Mouse (Mus musculus) midbrain, embryonic 10.5 days (tissue): Measurements from ENCODE around the gene Plekhm3. TPM values are rescaled to one million over a fixed set of nuclear protein-coding genes. Genes with fewer than 3 reads are reported as not detected.
A peak's percentile ranks its signal among the peaks of the same experiment; 100 is the strongest.

ENCODE experiments used
- DNase-seq: peaks from one replicate; pipeline ENCODE4 v3.0.0-alpha.2; 2017; ENCODE audit warnings: low spot score
- H3K27ac ChIP-seq: fragments of 300-500 bp; sonication (generic); replicated peaks from 2 replicates; pipeline ENCODE4 v1.5.1; 2016; ENCODE audit warnings: mild to moderate bottlenecking
- H3K27me3 ChIP-seq: fragments of 300-500 bp; sonication (generic); 2 replicates; pipeline ENCODE4 v1.6.1; 2016; ENCODE audit warnings: low read depth, mild to moderate bottlenecking; ENCODE audit not compliant: poor library complexity, severe bottlenecking
- H3K36me3 ChIP-seq: fragments of 300-500 bp; sonication (generic); 2 replicates; pipeline ENCODE4 v1.6.1; 2016; ENCODE audit warnings: mild to moderate bottlenecking, moderate library complexity
- H3K4me1 ChIP-seq: fragments of 300-500 bp; sonication (generic); 2 replicates; pipeline ENCODE4 v1.6.1; 2016
- H3K4me3 ChIP-seq: fragments of 300-500 bp; sonication (generic); 2 replicates; pipeline ENCODE4 v1.5.1; 2016; ENCODE audit warnings: mild to moderate bottlenecking, moderate library complexity
- H3K9me3 ChIP-seq: fragments of 300-500 bp; sonication (generic); replicated peaks from 2 replicates; pipeline ENCODE4 v1.6.1; 2016; ENCODE audit warnings: mild to moderate bottlenecking
- WGBS: fragments of 180-500 bp; shearing (Covaris S2); methylation state at CpG from one replicate; pipeline ENCODE4 v1.1.7; 2016; 5-methylcytosine and 5-hydroxymethylcytosine counted together
- polyA plus RNA-seq: library from polyadenylated mRNA; unstranded; fragments of >200 nt; fragmentation: Nextera tagmentation; extraction: Ambion mirVana; gene quantifications from 2 replicates; pipeline ENCODE4 v1.2.1, GENCODE M21; 2016

The Plekhm3 gene
- polyA plus RNA-seq, 1 experiment from 2014 or later: 7.6 TPM

DNA sequence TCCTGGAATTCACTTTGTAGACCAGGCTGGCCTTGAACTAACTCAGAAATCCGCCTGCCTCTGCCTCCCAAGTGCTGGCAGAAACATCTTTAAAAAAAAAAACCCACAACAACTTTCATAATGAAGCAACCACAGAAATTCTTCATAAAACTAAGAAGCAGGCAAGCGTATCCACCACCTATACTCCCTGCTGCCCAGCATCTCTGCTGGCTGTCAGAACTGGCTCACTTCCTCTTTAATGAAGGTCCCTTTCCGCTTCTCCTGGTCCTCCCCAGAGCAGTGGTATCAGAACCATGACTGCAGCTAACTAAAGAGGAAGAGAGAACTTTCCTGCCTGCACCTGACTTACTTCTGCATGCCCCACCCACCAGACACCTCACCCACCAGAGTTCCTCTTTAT, 31.0 kb downstream of the Plekhm3 start:
- 87% methylated on average over 3 of the region's 3 CpGs for WGBS
- Histone ChIP-seq H3K27me3 (peaks cover 3% of the 10 kb centered on the region; the same call in 1 of the 2 replicates), H3K4me3 (no peak overlapping the region), H3K9me3 (no peaks in the 10 kb centered on the region), H3K27ac (no peak overlapping the region), H3K4me1 (no peaks in the 10 kb centered on the region), H3K36me3 (peaks cover 13% of the 10 kb centered on the region)
- DNase-seq: no peak

DNA sequence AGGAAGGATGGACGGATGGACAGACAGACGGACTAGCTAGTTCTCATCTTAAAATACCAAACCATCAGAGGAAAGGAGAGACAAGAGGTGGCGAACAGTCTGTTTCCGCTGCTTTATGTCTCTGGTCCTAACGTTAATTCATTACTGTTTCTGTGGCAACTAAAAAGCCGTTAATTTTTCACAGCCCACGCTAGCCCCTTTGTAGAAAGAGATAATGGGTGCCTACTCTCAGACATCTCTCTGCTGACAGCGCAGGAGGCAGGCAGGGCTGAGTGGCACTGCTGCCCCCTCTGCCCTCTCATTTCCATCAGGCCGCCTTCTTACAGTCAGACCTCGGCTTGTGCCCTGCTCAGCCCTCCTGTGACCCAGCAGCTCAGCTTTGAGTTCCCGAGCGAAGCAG, 32.3 kb downstream of the Plekhm3 start:
- peaks cover 14% of the 10 kb centered on the region for H3K27me3 ChIP-seq
- no peak overlapping the region; the same call in 1 of the 2 replicates for H3K27ac ChIP-seq
- no peak overlapping the region for H3K4me3 ChIP-seq
- WGBS: 84% methylated on average over 12 of the region's 12 CpGs
- no peaks in the 10 kb centered on the region for H3K9me3 ChIP-seq
- DNase-seq: no peak
- H3K4me1 ChIP-seq: no peaks in the 10 kb centered on the region
- peaks cover 13% of the 10 kb centered on the region for H3K36me3 ChIP-seq

DNA sequence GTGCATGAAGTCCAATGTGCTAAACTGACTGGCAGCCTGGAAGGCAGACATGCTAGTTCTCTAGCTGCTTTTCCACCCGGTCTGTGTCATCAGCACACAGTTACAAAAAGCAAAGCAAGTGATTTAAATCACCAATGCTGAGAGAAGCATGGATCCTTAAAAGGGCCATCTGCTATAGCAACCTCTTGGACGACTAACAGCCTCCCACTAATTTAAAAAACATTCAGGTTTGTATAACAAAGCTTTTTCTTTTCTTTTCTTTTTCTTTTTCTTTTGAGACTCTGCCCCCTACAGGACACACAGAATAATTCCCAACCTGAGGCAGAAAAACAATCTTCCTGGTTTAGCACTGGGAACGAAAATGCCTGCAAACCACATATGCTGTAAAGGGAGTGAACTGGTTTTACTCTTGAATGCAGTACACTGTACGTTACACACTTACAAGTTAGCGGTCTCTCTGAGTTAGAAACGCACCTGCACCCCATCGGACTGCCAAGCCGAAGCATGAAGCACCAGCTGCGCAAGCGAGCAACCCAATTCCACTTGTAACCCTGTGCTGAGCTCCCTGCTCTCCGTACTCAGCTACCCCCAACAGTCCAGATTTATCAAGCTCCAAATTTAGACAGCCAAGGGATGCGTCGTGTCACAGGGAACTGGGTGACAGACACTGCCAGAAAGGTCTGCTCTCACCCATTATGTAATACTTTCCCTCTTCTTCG, 37.7 kb downstream of the Plekhm3 start:
- no peak overlapping the region for H3K4me3 ChIP-seq
- no peak for DNase-seq
- WGBS: 51% methylated on average over 14 of the region's 14 CpGs
- H3K4me1 ChIP-seq: peaks cover 23% of the 10 kb centered on the region
- peaks cover 13% of the 10 kb centered on the region for H3K36me3 ChIP-seq
- H3K27me3 ChIP-seq: peaks cover 65% of the 10 kb centered on the region
- H3K27ac ChIP-seq: no peak overlapping the region
- no peaks in the 10 kb centered on the region for H3K9me3 ChIP-seq

DNA sequence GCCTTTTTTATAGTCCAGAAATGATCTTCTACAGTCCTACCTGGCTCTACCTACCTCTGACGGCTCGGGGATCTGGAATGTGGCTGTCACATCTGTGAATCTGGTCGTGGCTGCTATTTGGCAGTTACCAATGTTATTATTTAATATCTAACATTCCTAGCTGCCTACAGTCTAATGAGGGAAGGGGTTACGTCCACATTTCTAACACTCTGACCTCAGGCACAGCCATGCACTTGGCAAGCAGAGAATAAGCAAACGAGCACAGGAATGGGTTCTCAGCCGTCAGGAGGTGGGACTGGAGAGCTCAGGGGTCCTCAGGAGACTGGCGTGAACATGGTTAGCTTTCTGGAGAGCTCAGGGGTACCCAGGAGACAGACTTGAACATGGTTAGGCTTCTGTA, 38.7 kb downstream of the Plekhm3 start:
- H3K4me3 ChIP-seq: no peak overlapping the region
- peaks cover 73% of the 10 kb centered on the region for H3K27me3 ChIP-seq
- peaks cover 23% of the 10 kb centered on the region for H3K4me1 ChIP-seq
- H3K36me3 ChIP-seq: peaks cover 13% of the 10 kb centered on the region
- no peak for DNase-seq
- H3K27ac ChIP-seq: no peak overlapping the region
- 73% methylated on average over 7 of the region's 7 CpGs for WGBS
- H3K9me3 ChIP-seq: no peaks in the 10 kb centered on the region

DNA sequence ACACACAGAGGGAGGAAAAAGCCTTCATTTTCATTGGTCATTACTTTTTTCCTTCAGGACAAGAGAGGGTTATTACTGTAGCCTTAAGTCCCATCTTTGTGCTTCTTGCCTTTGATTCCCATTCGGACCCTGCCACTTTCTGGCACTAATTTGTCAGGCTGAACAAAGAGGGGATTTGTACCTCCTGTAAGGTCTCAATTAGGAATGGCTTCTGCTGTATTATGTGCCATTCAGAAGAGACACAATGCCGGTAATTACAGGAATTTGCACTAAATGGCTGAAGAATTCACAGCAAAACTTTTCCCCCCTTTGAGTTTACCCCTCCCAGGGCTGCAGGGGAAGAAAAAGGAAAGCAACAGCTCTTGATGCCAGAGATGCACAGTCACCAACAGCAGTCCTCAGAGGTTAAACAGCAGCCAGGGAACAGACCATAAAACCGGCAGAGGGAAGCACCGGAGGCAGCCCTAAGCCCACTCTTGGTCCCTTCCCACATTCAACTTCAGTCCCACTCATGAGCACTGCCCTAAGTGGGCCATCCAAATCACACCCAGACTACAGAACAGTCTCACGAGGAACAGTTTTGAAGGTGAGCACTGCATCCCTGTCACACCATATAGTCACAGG, 39.6 kb downstream of the Plekhm3 start:
- 11% methylated on average over 5 of the region's 5 CpGs for WGBS
- Histone ChIP-seq H3K4me3 (no peak overlapping the region), H3K36me3 (peaks cover 12% of the 10 kb centered on the region), H3K4me1 (peaks cover 23% of the 10 kb centered on the region), H3K27ac (no peak overlapping the region), H3K9me3 (no peaks in the 10 kb centered on the region), H3K27me3 (peaks cover 76% of the 10 kb centered on the region)
- DNase-seq: peak; percentile 16

DNA sequence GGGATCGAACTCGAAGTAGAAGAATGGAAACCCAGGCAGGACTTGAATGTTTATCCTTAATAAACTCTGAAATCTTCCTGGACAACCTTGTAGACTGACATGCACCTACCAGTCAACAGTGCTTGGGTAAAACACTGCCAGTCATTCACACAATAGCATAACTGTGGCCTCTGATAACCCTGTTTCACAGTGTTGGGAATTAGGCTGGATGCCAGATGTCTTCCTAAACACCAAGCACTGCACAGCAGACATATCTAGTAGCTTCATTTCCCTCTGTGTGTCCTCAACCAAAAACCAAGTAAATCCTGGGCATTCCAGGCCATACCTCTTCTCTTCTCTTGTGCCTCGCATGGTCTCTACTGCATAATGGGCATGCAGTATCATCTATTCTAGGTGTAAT, 42.3 kb downstream of the Plekhm3 start:
- WGBS: 85% methylated on average over 3 of the region's 3 CpGs
- H3K4me3 ChIP-seq: no peak overlapping the region

DNA sequence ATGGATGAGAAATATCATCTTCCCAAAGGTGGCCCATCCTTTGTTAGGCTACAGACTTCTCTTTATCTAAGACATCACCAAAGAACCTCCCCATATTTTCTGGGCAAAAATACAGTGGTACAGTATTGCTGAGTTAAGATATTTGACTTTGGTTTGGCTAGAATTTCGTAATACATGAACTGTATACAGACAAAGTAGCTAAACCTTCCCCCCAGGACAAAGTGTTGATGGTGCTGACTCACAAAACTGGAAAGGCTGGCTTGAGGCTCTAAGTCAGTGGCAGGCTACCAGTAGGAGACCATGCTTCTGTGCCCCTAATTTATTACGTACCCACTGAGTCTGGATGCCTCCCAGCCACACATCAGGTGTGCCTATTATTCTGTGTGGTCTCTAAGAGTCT, 48.9 kb downstream of the Plekhm3 start:
- no peak overlapping the region for H3K27ac ChIP-seq
- no peaks in the 10 kb centered on the region for H3K4me1 ChIP-seq
- no peaks in the 10 kb centered on the region for H3K36me3 ChIP-seq
- WGBS: 94% methylated on average over 2 of the region's 2 CpGs
- no peaks in the 10 kb centered on the region for H3K9me3 ChIP-seq
- no peak for DNase-seq
- H3K27me3 ChIP-seq: 0 out of 2 replicates have a peak, but pooled peaks cover under 1% of the 10 kb centered on the region
- H3K4me3 ChIP-seq: no peak overlapping the region

More for the DNA sequence above, 42.3 kb downstream of the Plekhm3 start:
- peaks cover 62% of the 10 kb centered on the region for H3K27me3 ChIP-seq
- no peaks in the 10 kb centered on the region for H3K9me3 ChIP-seq
- peaks cover 23% of the 10 kb centered on the region for H3K4me1 ChIP-seq
- DNase-seq: no peak
- H3K27ac ChIP-seq: no peak overlapping the region
- no peaks in the 10 kb centered on the region for H3K36me3 ChIP-seq

DNA sequence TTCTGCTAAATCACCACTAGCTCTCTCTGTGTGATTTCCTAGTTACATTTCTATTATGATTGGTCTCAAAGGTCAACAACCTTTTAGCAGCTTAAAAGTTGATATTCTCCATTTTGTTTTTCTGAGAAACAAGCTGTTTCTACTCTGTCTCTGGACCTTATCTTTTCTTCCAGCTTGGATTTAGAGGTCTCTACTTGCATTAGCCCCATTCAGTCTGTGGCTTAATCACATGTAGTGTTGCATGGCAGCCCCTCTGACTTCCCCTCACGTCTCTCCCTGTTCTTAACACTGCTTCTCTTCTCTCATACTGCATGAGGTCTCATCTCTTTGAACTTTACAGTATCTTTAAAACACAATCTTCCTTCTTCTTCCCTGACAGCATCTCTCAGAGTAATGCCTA, 50.4 kb downstream of the Plekhm3 start:
- no peak for DNase-seq
- H3K4me1 ChIP-seq: no peaks in the 10 kb centered on the region
- H3K36me3 ChIP-seq: no peaks in the 10 kb centered on the region
- H3K27ac ChIP-seq: no peak overlapping the region
- no peaks in the 10 kb centered on the region for H3K9me3 ChIP-seq
- H3K27me3 ChIP-seq: no peaks in the 10 kb centered on the region
- 83% methylated on average over 1 of the region's 1 CpGs for WGBS
- no peak overlapping the region for H3K4me3 ChIP-seq

DNA sequence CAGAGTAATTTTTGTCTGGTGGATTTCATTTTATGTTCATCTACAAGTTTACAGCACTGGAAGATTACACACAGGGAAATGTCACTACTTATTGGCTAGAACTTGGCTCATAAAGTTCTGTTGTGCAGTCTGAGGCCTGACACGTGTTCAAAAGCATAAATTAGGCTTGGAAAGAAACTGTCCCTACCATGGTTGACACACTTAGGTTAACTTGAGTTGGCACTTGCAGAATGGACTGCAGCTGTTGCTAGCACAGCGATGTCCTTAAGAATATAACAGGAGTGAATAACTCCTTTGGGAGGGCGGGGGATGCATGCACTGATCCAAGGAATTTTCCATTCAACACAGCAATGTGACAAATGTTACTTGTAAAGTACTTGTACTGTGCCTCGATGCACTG, 53.2 kb downstream of the Plekhm3 start:
- no peak overlapping the region for H3K27ac ChIP-seq
- H3K4me1 ChIP-seq: no peaks in the 10 kb centered on the region
- no peaks in the 10 kb centered on the region for H3K27me3 ChIP-seq
- no peaks in the 10 kb centered on the region for H3K9me3 ChIP-seq
- 86% methylated on average over 4 of the region's 4 CpGs for WGBS
- H3K4me3 ChIP-seq: no peak overlapping the region
- no peak for DNase-seq
- no peaks in the 10 kb centered on the region for H3K36me3 ChIP-seq

DNA sequence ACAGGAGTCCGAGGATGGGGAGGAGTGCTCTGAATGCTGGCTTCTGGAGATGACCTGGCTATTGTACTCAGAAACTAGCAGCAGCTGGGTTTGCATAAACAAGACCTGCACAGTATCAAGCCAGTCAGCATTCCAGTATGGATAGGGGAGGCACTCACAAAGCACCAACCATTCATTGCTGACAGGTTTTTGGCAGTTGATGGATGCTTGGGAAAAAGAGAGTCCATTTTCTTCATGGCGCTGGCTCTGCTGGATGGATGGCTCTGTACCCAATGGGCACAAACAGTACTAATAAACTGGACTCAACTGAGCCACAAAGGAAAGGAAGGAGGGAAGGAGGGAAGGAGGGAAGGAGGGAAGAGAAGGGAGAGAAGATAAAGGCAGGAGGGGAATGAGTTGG, 53.8 kb downstream of the Plekhm3 start:
- Histone ChIP-seq H3K36me3 (no peaks in the 10 kb centered on the region), H3K9me3 (no peaks in the 10 kb centered on the region), H3K27ac (no peak overlapping the region), H3K4me3 (no peak overlapping the region), H3K4me1 (no peaks in the 10 kb centered on the region), H3K27me3 (no peaks in the 10 kb centered on the region)
- WGBS: 92% methylated on average over 2 of the region's 2 CpGs
- DNase-seq: no peak

DNA sequence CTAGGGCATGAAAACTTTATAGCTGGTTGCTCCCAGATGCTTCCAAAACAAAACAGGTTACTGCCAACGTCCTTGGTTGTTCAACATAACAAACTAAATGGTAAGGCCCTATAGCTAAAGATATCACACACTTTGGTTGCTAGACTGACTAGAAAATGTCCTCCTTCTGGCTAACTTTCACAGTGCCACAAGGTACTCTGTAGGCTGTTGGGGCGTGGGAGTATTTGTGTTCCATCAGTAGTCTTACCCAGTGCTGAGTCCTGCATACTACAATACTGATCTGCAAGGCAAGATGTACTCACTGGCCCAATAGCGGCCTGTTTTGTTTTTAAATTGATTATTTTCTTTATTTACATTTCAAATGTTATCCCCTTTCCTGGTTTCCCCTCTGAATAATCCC, 56.9 kb downstream of the Plekhm3 start:
- H3K4me3 ChIP-seq: no peak overlapping the region
- DNase-seq: no peak
- H3K27ac ChIP-seq: no peak overlapping the region
- WGBS: 85% methylated on average over 3 of the region's 3 CpGs
- H3K9me3 ChIP-seq: no peaks in the 10 kb centered on the region
- no peaks in the 10 kb centered on the region for H3K27me3 ChIP-seq
- no peaks in the 10 kb centered on the region for H3K36me3 ChIP-seq
- no peaks in the 10 kb centered on the region for H3K4me1 ChIP-seq

DNA sequence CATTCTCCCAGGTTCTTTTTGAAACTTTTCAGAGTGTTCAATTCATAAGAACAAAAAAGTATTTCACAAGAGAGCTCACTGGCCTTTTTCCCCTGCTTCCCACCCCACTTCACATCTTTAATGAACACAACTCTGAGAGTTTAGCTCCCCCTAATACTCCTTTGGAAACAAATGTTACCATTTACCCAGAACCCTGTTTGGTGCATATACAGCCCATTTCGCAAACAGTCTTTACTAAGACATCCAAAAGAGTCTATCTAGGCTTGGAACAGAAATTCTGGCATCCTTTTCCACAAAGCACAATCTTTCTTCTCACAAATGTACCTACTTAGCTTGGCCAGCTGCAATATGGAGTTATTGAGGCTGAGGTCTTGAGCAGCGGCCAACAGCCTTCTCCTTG, 59.1 kb downstream of the Plekhm3 start:
- no peak for DNase-seq
- Histone ChIP-seq H3K9me3 (no peaks in the 10 kb centered on the region), H3K4me3 (no peak overlapping the region), H3K27me3 (no peaks in the 10 kb centered on the region), H3K36me3 (no peaks in the 10 kb centered on the region), H3K27ac (no peak overlapping the region), H3K4me1 (no peaks in the 10 kb centered on the region)
- 89% methylated on average over 2 of the region's 2 CpGs for WGBS

DNA sequence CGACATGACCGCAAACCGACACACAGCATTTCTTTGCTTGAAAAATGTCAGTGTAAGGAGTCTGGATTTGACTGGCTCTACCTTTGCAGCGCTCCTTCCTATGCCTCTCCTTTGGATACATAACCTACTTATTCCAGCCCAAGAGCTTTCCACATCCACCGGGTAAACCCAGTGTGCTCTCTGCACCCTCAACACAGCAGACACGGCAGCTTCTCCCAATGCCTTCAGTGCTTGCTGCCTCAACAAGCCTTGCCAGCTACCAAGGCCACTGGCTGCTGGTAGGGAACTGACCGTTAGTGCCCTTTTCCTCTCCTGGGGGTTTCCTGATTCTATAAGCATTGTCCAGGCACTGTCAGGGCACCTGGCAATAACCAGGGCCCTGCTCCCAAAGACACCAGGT, 62.8 kb downstream of the Plekhm3 start:
- 93% methylated on average over 7 of the region's 7 CpGs for WGBS
- Histone ChIP-seq H3K27ac (no peak overlapping the region), H3K27me3 (no peaks in the 10 kb centered on the region), H3K36me3 (no peaks in the 10 kb centered on the region), H3K4me1 (no peaks in the 10 kb centered on the region), H3K4me3 (no peak overlapping the region), H3K9me3 (no peaks in the 10 kb centered on the region)
- no peak for DNase-seq
